Mouse (Mus musculus): ENCODE data around the gene Asic2. TPM values are rescaled to one million over a fixed set of nuclear protein-coding genes. Genes with fewer than 3 reads are reported as not detected.
"Not testable (repeated sequence)": the region's sequence is repeated elsewhere in the genome, so short reads cannot be mapped to it uniquely, and the experiment has no call there.

Asic2 gene
- polyA plus RNA-seq, 1 experiment from 2014 or later: 2.6 TPM

DNA sequence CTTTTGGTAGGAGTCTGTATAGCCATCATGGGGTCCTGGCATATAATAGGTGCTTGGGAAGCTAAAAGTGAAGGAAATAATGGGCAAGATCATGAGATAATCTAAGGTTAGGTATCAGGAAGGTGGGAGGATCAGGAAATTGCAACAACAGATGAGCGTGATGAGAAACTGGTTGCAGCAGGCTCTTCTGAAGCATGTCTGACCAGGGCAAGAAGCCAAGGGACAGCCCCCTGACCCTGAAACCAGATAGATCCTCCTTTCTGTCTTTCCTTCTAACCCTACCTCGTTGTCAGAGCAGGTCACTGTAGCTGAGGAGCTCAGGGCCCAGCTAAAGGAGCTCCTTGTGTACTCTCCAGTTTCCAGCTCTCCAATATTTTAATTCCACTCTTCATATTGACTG lies 704.5 kb downstream of the Asic2 start:
- WGBS: 86% methylated on average over 2 of the region's 2 CpGs
- H3K9me3 ChIP-seq: peaks cover 3% of the 10 kb centered on the region; the same call in 1 of the 2 replicates
- no peak overlapping the region for H3K27ac ChIP-seq
- H3K27me3 ChIP-seq (ENCODE audit: insufficient read depth, poor library complexity, severe bottlenecking): no peaks in the 10 kb centered on the region
- no peaks in the 10 kb centered on the region for H3K36me3 ChIP-seq
- DNase-seq (ENCODE audit: low spot score): no peak
- H3K4me3 ChIP-seq: no peak overlapping the region
- H3K4me1 ChIP-seq (replicated peaks): no peaks in the 10 kb centered on the region

DNA sequence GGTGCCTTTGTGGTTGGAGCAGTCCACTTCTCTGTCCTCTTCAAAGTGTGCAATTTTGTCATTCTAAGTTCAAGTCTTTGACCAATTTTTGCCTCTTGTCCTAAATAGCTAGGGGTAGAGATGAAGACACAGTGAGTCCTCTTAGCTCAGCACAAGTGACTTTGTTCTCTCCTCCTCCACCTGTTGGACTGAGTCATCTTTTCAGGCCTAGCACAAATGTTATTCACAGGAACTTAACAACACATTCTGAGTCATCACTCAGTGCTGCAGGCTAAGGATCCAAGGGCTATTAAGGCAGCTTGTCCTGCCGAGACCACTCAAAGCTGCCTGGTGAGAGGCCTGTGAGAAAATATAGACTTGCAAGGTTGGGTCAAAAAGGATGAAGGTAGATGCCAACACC lies 705.1 kb downstream of the Asic2 start:
- 83% methylated on average over 1 of the region's 1 CpGs for WGBS
- H3K4me1 ChIP-seq (replicated peaks): no peaks in the 10 kb centered on the region
- DNase-seq (ENCODE audit: low spot score): no peak
- H3K27me3 ChIP-seq (ENCODE audit: insufficient read depth, poor library complexity, severe bottlenecking): no peaks in the 10 kb centered on the region
- no peak overlapping the region for H3K27ac ChIP-seq
- peaks cover 3% of the 10 kb centered on the region; the same call in 1 of the 2 replicates for H3K9me3 ChIP-seq
- no peak overlapping the region for H3K4me3 ChIP-seq
- H3K36me3 ChIP-seq: no peaks in the 10 kb centered on the region

DNA sequence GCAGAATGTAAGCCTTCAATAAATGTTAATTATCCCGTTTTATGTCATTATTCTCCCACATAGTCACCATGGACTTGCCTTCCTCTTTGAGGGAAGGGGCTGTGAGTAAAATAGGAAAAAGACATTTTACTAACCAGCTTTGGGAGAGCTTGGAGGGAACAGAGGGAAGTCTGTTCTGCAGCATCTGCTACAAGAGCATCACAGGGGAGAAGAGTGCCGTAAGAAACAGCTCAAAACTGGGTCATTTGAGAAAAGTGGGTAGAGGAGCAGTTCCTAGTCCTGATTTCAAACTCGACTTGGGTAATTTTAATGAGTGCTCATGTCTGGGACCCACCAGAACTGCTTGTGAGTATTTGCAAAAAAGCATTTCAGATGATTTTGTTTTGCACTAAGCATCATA lies 707.0 kb downstream of the Asic2 start:
- H3K4me3 ChIP-seq: no peak overlapping the region
- no peaks in the 10 kb centered on the region for H3K27me3 ChIP-seq (ENCODE audit: insufficient read depth, poor library complexity, severe bottlenecking)
- no peak for DNase-seq (ENCODE audit: low spot score)
- H3K9me3 ChIP-seq: peaks cover 3% of the 10 kb centered on the region; the same call in 1 of the 2 replicates
- no peaks in the 10 kb centered on the region for H3K36me3 ChIP-seq
- H3K4me1 ChIP-seq (replicated peaks): no peaks in the 10 kb centered on the region
- 89% methylated on average over 3 of the region's 3 CpGs for WGBS
- no peak overlapping the region for H3K27ac ChIP-seq

GRCm38 (mm10) chr11:81241183-81241582 lies 727.1 kb downstream of the Asic2 start:
- WGBS: 96% methylated on average over 18 of the region's 18 CpGs
- DNase-seq (ENCODE audit: low spot score); H3K27ac ChIP-seq; H3K4me1 ChIP-seq (replicated peaks); H3K9me3 ChIP-seq; H3K4me3 ChIP-seq; H3K27me3 ChIP-seq (ENCODE audit: insufficient read depth, poor library complexity, severe bottlenecking); H3K36me3 ChIP-seq: not testable (repeated sequence)

DNA sequence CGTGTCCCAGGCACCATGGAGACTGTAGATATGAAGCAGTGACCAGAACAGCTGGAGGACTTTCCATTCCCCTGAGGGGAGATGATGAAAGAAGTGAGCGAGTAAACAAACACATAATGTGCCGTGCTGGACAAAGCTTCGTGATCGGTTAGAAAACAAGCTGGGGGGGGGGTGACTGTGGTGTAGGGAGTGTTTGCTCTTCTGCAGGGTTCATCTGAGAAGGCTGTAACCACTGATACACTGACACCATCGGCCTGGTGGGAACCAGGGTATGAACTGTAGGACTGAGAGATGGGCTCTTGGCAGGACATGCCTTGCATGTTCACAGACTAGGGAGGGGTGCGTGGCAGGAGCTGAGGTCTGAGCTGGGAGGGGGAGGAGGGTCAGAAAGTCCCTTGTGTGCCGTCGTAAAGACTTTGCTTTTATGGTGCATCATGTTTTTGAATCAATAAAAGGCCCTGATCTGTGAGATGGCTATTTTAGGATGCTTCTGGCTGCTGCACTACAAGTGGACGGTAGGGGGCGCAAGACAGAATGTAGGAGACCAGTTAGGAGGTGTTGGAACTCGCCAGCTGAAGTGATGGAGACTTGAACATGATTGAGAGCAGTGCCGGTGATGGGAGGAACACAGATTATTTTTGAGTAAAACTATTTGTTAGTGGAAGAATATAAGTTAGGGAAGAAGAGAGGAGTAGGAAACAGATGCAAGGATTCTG lies 728.1 kb downstream of the Asic2 start:
- no peaks in the 10 kb centered on the region for H3K9me3 ChIP-seq
- no peaks in the 10 kb centered on the region; the same call in 1 of the 2 replicates for H3K4me1 ChIP-seq (replicated peaks)
- no peaks in the 10 kb centered on the region for H3K27me3 ChIP-seq (ENCODE audit: insufficient read depth, poor library complexity, severe bottlenecking)
- H3K27ac ChIP-seq: no peak overlapping the region
- 59% methylated on average over 13 of the region's 13 CpGs for WGBS
- H3K4me3 ChIP-seq: no peak overlapping the region
- DNase-seq (ENCODE audit: low spot score): peak; percentile 36
- H3K36me3 ChIP-seq: no peaks in the 10 kb centered on the region

GRCm38 (mm10) chr11:81239091-81239490 lies 729.2 kb downstream of the Asic2 start:
- no peaks in the 10 kb centered on the region for H3K9me3 ChIP-seq
- no peaks in the 10 kb centered on the region for H3K27me3 ChIP-seq (ENCODE audit: insufficient read depth, poor library complexity, severe bottlenecking)
- no peaks in the 10 kb centered on the region; the same call in 1 of the 2 replicates for H3K4me1 ChIP-seq (replicated peaks)
- H3K4me3 ChIP-seq: no peak overlapping the region
- peak; percentile 6 for DNase-seq (ENCODE audit: low spot score)
- H3K36me3 ChIP-seq: no peaks in the 10 kb centered on the region
- H3K27ac ChIP-seq: no peak overlapping the region
- 53% methylated on average over 2 of the region's 2 CpGs for WGBS

DNA sequence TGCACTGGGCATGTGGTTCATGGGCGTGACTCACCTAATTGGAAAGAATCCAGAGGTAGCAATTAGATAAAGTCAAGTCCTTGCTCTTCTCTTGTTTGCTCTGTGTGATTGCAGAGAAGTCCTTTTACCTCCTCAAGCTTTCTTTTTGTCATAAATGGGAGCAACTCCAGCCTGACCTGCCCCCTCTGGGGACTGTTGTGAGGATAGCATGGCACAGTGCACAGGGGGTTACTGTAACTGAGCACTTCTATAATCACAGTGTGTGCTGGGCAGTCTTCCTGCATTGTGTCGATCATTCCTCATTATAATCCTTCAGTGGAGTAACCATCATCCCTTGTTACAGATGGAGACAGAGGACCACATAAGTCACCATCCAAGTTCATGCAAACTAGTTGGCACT lies 732.2 kb downstream of the Asic2 start:
- no peak overlapping the region for H3K27ac ChIP-seq
- H3K4me3 ChIP-seq: no peak overlapping the region
- H3K27me3 ChIP-seq (ENCODE audit: insufficient read depth, poor library complexity, severe bottlenecking): no peaks in the 10 kb centered on the region
- no peaks in the 10 kb centered on the region; the same call in 1 of the 2 replicates for H3K4me1 ChIP-seq (replicated peaks)
- no peak for DNase-seq (ENCODE audit: low spot score)
- H3K36me3 ChIP-seq: no peaks in the 10 kb centered on the region
- WGBS: 93% methylated on average over 2 of the region's 2 CpGs
- H3K9me3 ChIP-seq: no peaks in the 10 kb centered on the region

- Histone ChIP-seq H3K9me3 (no peaks in the 10 kb centered on the region), H3K27ac (no peak overlapping the region), H3K4me3 (no peak overlapping the region), H3K4me1 (replicated peaks) (no peaks in the 10 kb centered on the region), H3K36me3 (no peaks in the 10 kb centered on the region), H3K27me3 (ENCODE audit: insufficient read depth, poor library complexity, severe bottlenecking) (no peaks in the 10 kb centered on the region)
- DNase-seq (ENCODE audit: low spot score): no peak
- 91% methylated on average over 9 of the region's 9 CpGs for WGBS
Measured at GRCm38 (mm10) chr11:81223361-81223760, 744.9 kb downstream of the Asic2 start.

DNA sequence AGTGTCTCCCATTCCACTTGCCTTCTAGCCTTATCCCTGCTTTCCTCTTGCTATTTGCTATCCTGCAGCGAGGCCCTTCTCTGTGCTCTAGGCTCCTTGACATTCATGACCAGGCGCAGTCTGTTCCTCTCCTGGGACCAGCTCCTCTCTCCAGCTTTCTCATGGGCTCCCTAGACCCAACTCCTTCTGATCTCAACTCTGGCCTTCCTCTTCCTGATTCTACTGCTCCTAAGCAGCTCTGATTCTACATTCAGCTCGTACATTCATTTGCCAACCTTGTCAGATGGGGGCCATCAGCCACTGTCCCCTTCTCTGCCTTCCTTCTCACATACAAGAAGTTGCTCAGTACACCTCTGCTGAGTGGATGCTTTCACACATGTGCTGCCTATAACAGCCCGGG lies 747.5 kb downstream of the Asic2 start:
- Histone ChIP-seq H3K4me1 (replicated peaks) (no peaks in the 10 kb centered on the region), H3K4me3 (no peak overlapping the region), H3K27me3 (ENCODE audit: insufficient read depth, poor library complexity, severe bottlenecking) (no peaks in the 10 kb centered on the region), H3K36me3 (no peaks in the 10 kb centered on the region), H3K27ac (no peak overlapping the region), H3K9me3 (no peaks in the 10 kb centered on the region)
- DNase-seq (ENCODE audit: low spot score): no peak
- WGBS: 89% methylated on average over 4 of the region's 4 CpGs

- no peak overlapping the region for H3K4me3 ChIP-seq
- no peaks in the 10 kb centered on the region for H3K4me1 ChIP-seq (replicated peaks)
- DNase-seq (ENCODE audit: low spot score): no peak
- WGBS: 59% methylated on average over 4 of the region's 4 CpGs
- no peaks in the 10 kb centered on the region; the same call in 1 of the 2 replicates for H3K27me3 ChIP-seq (ENCODE audit: insufficient read depth, poor library complexity, severe bottlenecking)
- H3K36me3 ChIP-seq: no peaks in the 10 kb centered on the region
- no peak overlapping the region for H3K27ac ChIP-seq
- no peaks in the 10 kb centered on the region for H3K9me3 ChIP-seq
Measured at GRCm38 (mm10) chr11:81205471-81205870, 762.8 kb downstream of the Asic2 start.

DNA sequence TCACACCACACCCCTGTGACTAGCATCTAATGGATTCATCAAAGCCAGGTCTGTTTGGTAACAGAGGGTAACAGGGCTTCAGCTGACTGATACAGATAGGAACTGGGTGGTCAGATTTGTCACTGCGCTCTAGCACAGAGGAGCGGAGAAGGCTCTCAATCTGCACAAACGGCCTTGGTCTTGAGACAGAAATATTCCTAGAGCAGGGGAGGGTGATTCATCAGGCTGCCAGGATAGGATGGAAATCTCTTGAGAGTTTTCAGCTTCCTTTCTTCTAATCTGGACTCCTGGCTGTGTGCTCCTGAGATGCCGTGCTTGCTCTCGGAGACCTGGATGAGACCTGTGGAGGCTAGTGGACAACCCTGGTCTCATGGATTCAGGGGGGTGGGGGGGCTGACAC lies 765.7 kb downstream of the Asic2 start:
- H3K4me1 ChIP-seq (replicated peaks): no peaks in the 10 kb centered on the region
- 84% methylated on average over 5 of the region's 5 CpGs for WGBS
- H3K9me3 ChIP-seq: no peaks in the 10 kb centered on the region
- no peak overlapping the region for H3K27ac ChIP-seq
- no peaks in the 10 kb centered on the region; the same call in 1 of the 2 replicates for H3K27me3 ChIP-seq (ENCODE audit: insufficient read depth, poor library complexity, severe bottlenecking)
- no peaks in the 10 kb centered on the region for H3K36me3 ChIP-seq
- DNase-seq (ENCODE audit: low spot score): no peak
- no peak overlapping the region for H3K4me3 ChIP-seq

GRCm38 (mm10) chr11:81193856-81194255 lies 774.4 kb downstream of the Asic2 start:
- peak; percentile 40 for DNase-seq (ENCODE audit: low spot score)
- H3K27me3 ChIP-seq (ENCODE audit: insufficient read depth, poor library complexity, severe bottlenecking): no peaks in the 10 kb centered on the region
- no peaks in the 10 kb centered on the region for H3K9me3 ChIP-seq
- no peaks in the 10 kb centered on the region for H3K4me1 ChIP-seq (replicated peaks)
- no peaks in the 10 kb centered on the region for H3K36me3 ChIP-seq
- no peak overlapping the region for H3K27ac ChIP-seq
- 60% methylated on average over 4 of the region's 4 CpGs for WGBS
- H3K4me3 ChIP-seq: no peak overlapping the region

- H3K27ac ChIP-seq: no peak overlapping the region
- H3K36me3 ChIP-seq: no peaks in the 10 kb centered on the region
- WGBS: 85% methylated on average over 4 of the region's 4 CpGs
- no peaks in the 10 kb centered on the region for H3K9me3 ChIP-seq
- H3K27me3 ChIP-seq (ENCODE audit: insufficient read depth, poor library complexity, severe bottlenecking): no peaks in the 10 kb centered on the region
- no peaks in the 10 kb centered on the region for H3K4me1 ChIP-seq (replicated peaks)
- H3K4me3 ChIP-seq: no peak overlapping the region
- DNase-seq (ENCODE audit: low spot score): no peak
Measured at GRCm38 (mm10) chr11:81192155-81192554, 776.1 kb downstream of the Asic2 start.

GRCm38 (mm10) chr11:81189103-81189502 lies 779.2 kb downstream of the Asic2 start:
- no peaks in the 10 kb centered on the region for H3K36me3 ChIP-seq
- no peak overlapping the region for H3K27ac ChIP-seq
- H3K9me3 ChIP-seq: no peaks in the 10 kb centered on the region
- H3K4me3 ChIP-seq: no peak overlapping the region
- 92% methylated on average over 6 of the region's 6 CpGs for WGBS
- no peaks in the 10 kb centered on the region for H3K4me1 ChIP-seq (replicated peaks)
- H3K27me3 ChIP-seq (ENCODE audit: insufficient read depth, poor library complexity, severe bottlenecking): no peaks in the 10 kb centered on the region
- DNase-seq (ENCODE audit: low spot score): no peak

Data from hindbrain, embryonic 10.5 days (tissue).